Mouse (Mus musculus) erythroblast, embryonic 14.5 days (primary cell): ENCODE measurements around the gene Pou2f2. TPM values are rescaled to one million over a fixed set of nuclear protein-coding genes. Genes with fewer than 3 reads are reported as not detected.

Experiments used
- H3K27me3 ChIP-seq: 2 replicates; pipeline ENCODE4 v1.6.1; 2012; ENCODE audit warnings: inconsistent platforms; ENCODE audit not compliant: control insufficient read depth
- H3K36me3 ChIP-seq: 2 replicates; pipeline ENCODE4 v1.6.1; 2012; ENCODE audit warnings: mild to moderate bottlenecking, inconsistent platforms; ENCODE audit not compliant: control insufficient read depth
- H3K4me1 ChIP-seq: 2 replicates; pipeline ENCODE4 v1.6.1; 2012; ENCODE audit warnings: inconsistent platforms; ENCODE audit not compliant: control insufficient read depth
- H3K4me3 ChIP-seq: replicated peaks from 2 replicates; pipeline ENCODE3; 2012; ENCODE audit warnings: moderate library complexity, mild to moderate bottlenecking, inconsistent platforms
- H3K9me3 ChIP-seq: 2 replicates; pipeline ENCODE4 v1.6.1; 2012; ENCODE audit warnings: low read length, inconsistent platforms, mixed read lengths; ENCODE audit not compliant: control insufficient read depth
- GATA1 ChIP-seq: IDR thresholded peaks from 2 replicates; pipeline ENCODE4 v1.6.1; 2012; ENCODE audit warnings: low read length, inconsistent platforms, mixed read lengths
- TAL1 ChIP-seq: IDR thresholded peaks from 3 replicates; pipeline ENCODE4 v1.6.1; 2012; ENCODE audit warnings: low read length, inconsistent platforms, mixed read lengths
- polyA plus RNA-seq: library from polyadenylated mRNA; stranded (reverse); fragments of >175 nt; gene quantifications from 2 replicates; pipeline ENCODE4 v1.2.3, GENCODE M21; 2012

Pou2f2 gene
- polyA plus RNA-seq, 1 experiment, result 0.29 TPM

DNA sequence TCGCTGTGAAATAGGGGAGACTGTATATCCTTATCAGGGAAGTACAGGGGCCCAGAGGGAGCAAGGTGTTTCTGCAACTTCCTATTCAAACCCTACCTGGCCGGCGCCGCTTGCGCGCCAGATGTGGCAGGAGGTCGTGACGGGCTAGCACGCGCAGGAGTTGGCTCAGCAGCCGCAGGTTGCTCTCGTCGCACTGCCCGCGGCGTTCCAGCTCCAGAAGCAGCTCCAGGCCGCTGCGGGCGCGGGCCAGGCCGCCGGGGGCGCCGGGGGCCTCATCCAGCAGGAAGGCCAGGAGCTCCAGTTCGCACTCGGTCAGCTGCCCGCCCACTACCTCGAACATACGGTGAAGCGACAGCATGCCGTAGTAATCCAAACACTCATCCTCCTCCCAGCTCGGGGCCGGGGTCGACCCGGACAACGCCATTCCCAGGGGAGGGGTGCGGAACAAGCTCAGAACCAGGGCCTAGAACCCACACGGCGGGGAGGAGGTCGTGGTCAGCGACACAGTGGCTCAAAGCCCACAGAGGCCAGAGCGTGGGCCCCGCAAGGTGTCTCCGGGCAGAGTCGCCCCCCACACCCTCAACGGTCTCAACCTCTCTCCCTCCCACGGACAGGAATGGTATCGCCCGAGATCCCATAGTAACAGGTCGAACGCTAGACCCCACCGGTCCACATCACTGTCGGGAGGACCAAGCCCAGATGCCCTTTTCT is 39.3 kb upstream of the Pou2f2 start:
- no peaks in the 10 kb centered on the region for H3K27me3 ChIP-seq

DNA sequence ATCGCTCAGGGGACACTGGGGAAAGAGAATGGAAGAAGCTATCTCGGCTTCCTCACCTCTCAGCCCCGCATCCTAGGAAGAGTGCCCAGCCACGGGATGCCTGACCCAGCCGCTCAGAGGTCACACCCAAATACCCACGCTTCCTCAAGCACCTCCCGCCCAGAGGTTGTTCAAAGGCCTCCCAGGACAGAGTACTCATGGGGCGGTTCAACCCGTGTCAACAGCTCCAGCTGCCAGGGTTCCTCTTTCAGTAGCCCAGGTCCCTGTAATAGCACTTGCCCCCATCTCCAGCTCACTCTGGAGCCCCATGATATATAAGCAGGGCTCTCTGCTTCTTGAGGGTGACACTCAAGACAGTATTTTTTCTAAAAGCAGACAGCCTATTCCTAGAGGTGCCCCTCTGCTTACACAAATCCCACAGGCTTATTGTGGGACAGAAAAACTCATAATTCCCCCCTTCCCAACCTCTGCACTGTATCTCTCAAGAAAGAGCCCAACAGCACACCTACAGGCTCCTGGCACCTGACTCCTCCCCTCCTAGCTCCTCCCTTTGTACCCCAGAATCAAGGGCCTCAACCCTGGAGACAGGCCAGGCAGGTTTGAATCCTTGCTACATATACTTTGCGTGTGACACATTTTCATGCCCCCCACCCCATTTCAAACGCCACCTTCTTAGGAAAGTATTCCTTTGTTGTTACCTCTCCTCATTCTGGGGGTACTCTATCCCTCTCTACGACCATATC is 38.3 kb upstream of the Pou2f2 start:
- TF ChIP-seq GATA1 (no peak), TAL1 (no peak)
- Histone ChIP-seq H3K9me3 (no peaks in the 10 kb centered on the region), H3K27me3 (no peaks in the 10 kb centered on the region), H3K4me3 (peak overlapping the region; percentile 68), H3K4me1 (peaks cover 73% of the 10 kb centered on the region), H3K36me3 (peaks cover 70% of the 10 kb centered on the region)

More for the DNA sequence above, 39.3 kb upstream of the Pou2f2 start:
- Histone ChIP-seq H3K4me3 (peak overlapping the region; percentile 68), H3K9me3 (no peaks in the 10 kb centered on the region), H3K36me3 (peaks cover 70% of the 10 kb centered on the region), H3K4me1 (peaks cover 78% of the 10 kb centered on the region)
- TF ChIP-seq GATA1 (no peak), TAL1 (no peak)

- TF ChIP-seq TAL1 (no peak), GATA1 (no peak)
- H3K4me3 ChIP-seq, result no peak overlapping the region
- no peaks in the 10 kb centered on the region for H3K27me3 ChIP-seq
- peaks cover 78% of the 10 kb centered on the region for H3K4me1 ChIP-seq
- no peaks in the 10 kb centered on the region for H3K9me3 ChIP-seq
- H3K36me3 ChIP-seq, result peaks cover 98% of the 10 kb centered on the region
These were observed 34.6 kb upstream of the Pou2f2 start for GRCm38 (mm10) chr7:25214172-25214571.

GRCm38 (mm10) chr7:25213099-25213498 is 33.6 kb upstream of the Pou2f2 start:
- peaks cover 82% of the 10 kb centered on the region for H3K4me1 ChIP-seq

DNA sequence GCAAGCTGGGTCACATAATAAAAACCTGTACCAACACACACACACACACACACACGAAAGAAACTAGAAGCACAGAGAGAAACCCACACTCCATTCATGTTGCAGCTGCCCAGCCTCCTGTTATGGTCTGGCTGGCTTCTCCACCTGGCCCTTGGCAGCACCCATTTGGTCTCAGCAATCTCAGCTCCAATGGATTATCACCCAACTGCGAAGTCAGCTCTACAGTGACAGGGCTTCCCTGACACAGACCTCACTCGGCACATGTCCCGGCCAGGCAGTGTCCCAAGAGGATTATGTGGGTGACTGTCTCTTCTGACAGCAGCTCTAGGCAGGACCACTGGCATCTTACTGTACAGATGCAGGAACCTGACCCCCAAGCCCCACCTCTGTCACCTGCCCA is 31.0 kb upstream of the Pou2f2 start:
- Histone ChIP-seq H3K27me3 (no peaks in the 10 kb centered on the region), H3K4me3 (peak overlapping the region; percentile 59), H3K9me3 (no peaks in the 10 kb centered on the region), H3K36me3 (peaks cover 100% of the 10 kb centered on the region), H3K4me1 (peaks cover 90% of the 10 kb centered on the region)
- TF ChIP-seq TAL1 (no peak), GATA1 (no peak)

More at GRCm38 (mm10) chr7:25213099-25213498, 33.6 kb upstream of the Pou2f2 start:
- Histone ChIP-seq H3K4me3 (no peak overlapping the region), H3K9me3 (no peaks in the 10 kb centered on the region), H3K27me3 (no peaks in the 10 kb centered on the region), H3K36me3 (peaks cover 99% of the 10 kb centered on the region)
- TF ChIP-seq GATA1, result no peak
- no peak for TF ChIP-seq TAL1

- H3K27me3 ChIP-seq, result no peaks in the 10 kb centered on the region
- peaks cover 92% of the 10 kb centered on the region for H3K4me1 ChIP-seq
- TF ChIP-seq TAL1, result no peak
- peak; percentile 70 for TF ChIP-seq GATA1
- no peaks in the 10 kb centered on the region for H3K9me3 ChIP-seq
- peak overlapping the region; percentile 59 for H3K4me3 ChIP-seq
- peaks cover 100% of the 10 kb centered on the region for H3K36me3 ChIP-seq
These were observed 29.7 kb upstream of the Pou2f2 start for GRCm38 (mm10) chr7:25209161-25209622.

DNA sequence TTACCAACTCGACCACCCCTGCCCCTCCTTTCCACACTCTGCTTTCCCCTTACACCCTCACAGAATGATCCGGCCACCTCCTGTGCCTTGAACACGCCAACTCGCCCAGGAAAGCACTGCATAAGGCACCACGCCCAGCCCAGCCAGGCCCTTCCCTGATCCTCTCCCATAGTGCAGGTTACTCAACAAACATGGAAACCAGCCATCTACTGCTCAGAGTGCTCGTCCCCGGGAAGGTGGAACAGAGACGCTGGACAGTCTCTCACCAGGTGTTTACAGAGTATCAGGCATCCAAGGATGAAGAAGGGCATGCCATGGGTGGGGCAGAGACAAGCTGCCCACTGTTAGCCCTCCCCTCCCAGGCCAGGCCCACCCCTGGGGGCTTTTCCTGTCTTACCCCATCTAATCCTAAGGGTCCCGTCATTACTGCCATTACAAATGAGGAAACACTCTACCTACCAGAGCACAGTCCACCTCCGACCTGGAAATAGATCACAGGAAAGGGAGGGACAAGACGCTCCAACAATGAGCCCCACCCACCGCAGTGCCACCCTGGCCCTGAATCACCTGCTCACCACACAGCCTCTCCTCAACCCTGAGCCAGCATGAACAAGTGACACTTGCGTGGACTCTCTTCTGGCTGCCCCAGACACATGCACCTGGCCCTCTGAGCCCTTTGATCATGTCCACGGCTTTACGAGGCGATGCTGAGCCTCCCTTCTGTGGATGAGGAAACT is 26.7 kb upstream of the Pou2f2 start:
- Histone ChIP-seq H3K36me3 (peaks cover 100% of the 10 kb centered on the region), H3K27me3 (no peaks in the 10 kb centered on the region), H3K9me3 (no peaks in the 10 kb centered on the region), H3K4me3 (no peak overlapping the region), H3K4me1 (peaks cover 78% of the 10 kb centered on the region)
- TF ChIP-seq TAL1 (no peak), GATA1 (no peak)

GRCm38 (mm10) chr7:25205355-25206093 is 26.0 kb upstream of the Pou2f2 start:
- no peaks in the 10 kb centered on the region for H3K9me3 ChIP-seq
- peaks cover 73% of the 10 kb centered on the region for H3K4me1 ChIP-seq
- H3K36me3 ChIP-seq, result peaks cover 100% of the 10 kb centered on the region
- H3K4me3 ChIP-seq, result no peak overlapping the region
- no peak for TF ChIP-seq GATA1
- no peak for TF ChIP-seq TAL1
- no peaks in the 10 kb centered on the region for H3K27me3 ChIP-seq
